Mouse (Mus musculus) fat pad, adult 2 months (tissue): ENCODE results near the gene Bcam.

Experiments used
- DNase-seq: peaks from one replicate; pipeline ENCODE4 v3.0.0-alpha.2; 2011; ENCODE audit warnings: low read depth, low spot score; ENCODE audit errors: extremely low read depth

Gene Bcam

DNA sequence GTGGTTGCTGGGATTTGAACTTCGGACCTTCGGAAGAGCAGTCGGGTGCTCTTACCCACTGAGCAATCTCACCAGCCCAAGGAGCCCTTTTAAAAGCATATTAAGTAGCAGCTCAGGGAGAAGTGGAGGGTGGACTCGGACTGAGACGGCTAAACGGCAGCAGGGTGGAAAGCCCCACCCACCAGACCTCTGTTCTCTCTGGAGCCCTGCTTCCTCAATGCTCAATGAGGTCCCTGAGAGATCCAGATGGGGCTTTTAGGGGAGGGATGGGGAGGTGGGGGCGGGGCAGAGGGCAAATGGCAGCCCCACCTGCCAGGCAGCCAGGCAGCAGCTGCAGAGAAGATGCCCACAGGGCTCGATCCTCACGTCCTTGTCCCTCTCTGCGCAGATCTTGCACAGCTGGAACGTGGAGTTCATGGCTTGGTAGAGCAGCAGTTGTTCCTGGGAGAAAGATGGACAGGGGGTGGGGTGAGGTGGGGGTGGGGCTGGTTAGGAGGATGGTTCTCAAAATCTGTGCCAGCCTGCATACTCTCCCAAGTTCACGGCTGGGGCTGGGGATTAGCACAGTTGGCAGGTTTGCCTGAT lies 15.2 kb upstream of the Bcam start:
- DNase-seq: no peak

DNA sequence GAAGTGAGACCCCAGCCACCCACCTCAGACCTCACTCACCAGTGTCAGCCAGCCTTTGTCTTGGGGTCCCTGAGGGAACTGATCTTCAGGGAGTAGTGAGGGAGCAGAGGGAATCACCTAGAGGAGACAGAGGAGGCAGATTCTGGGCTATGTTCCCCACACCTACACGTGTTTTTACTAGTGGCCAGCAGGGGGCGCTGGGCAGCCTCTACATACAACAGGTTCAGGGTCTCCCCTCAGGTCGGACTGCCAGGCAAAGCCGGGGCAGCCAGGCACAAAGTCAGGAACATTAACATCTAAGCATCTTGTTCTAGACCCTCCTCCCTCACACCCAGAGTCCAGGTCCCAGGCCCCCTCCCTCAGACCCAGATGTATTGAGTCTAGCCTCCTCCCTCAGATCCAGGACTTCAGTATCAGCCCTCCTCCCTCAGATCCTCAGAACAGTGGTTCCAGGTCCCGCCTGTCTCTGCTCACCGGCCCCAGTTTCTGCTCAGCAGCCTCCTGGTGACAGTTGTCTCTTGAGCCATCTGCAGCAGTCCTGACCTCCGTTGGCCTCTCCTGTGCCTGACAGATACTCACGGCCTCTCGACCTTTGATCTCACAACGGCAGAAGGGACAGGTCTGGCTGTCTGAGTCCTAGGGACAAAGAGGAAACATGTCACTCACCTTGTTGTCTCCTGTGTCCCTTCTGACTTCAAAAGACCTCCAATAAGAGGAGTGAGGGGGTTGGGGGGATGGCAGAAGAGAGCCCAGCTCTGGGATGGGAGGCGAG lies 14.1 kb upstream of the Bcam start:
- DNase-seq: no peak

DNA sequence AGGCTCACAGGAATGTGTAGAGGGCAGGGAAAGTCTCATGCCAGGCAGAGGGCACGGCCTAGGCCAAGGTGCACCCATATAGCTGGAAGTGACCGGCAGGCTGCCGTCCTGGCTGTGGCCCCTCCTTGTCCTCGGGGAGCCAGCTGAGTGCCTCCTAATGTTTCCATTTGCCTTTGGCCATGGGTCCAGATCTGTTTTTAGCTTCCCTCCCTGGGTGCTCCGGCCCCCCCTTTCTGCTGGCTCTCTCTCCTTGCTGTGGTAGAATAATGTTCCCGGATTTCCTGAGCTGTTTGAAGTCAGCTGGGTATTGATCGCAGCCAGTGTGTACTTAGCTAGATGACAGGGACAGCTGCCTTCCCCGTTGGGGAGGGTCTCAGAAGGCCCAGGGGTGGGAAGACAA lies 12.8 kb upstream of the Bcam start:
- no peak for DNase-seq

DNA sequence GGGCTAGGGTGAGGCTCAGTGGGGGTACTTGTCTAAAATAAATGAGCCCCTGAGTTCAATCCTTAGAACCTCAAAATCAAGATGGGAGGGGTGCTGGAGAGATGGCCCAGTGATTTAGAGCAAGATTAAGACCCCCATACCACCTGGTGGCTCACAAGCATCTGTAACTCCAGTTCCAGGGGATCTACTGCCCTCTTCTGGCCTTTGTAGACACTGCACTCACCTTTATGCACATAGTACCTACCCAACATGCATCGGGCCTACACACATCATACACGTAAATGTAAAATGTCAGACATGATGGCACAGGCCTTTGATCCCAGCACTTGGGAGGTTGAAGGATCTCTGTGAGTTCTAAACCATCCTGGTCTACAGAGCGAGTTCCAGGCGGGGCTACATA lies 11.8 kb upstream of the Bcam start:
- no peak for DNase-seq

DNA sequence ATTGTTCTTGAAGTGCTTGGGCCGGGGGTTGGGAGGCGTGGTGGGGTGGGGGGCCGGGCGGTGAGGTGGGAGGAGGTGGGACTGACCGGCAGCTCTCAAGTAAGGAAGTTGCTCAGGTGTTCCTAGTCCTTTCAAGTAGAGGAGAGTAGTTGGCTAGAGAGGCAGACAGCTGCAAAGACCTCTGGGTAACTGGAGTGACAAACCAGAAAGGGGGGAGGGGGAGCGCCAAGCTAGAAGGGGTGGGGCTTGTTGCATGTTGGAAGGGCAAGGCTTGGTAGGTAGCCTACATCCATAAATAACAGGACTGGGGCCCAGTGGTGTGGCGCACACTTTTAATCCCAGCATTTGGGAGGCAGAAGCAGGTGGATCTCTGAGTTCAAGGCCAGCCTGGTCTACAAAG lies 10.9 kb upstream of the Bcam start:
- DNase-seq: no peak

DNA sequence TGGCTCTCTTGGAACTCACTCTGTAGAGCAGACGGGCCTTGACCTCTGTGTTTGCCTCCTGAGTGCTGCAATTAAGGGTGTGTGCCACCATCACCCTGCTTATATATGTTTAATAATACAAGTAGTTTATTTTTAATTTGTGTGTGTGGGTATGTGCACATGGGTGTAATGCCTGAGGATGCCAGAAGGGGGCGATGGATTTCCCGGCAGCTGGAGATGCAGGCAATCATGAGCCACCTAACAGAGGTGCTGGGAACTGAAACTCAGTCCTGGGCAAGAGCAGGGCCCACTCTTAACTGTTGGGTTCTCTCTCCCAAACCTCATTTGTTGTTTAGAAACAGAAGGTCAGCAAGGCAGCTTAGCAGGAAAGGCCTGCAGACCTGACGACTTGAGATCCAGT lies 9.1 kb upstream of the Bcam start:
- no peak for DNase-seq

DNA sequence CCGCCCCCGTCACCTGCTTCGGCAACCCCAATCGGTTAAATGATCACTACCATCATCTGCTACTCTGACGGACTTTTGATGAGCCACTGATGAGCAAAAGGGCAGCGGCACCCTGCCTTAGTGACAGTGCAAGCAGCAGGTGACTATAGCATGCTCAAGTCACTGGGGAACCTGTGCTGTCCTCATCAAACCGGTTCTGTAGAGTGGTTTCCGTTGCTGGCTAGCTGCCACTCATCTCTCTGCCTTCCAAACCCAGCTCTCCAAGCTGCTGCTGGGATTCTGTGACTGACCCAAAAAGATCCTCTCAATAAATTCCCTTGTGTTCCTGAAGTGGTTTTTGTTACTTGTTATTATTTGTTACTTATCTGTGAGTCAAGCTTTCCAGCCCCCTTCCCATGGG lies 7.8 kb upstream of the Bcam start:
- no peak for DNase-seq

DNA sequence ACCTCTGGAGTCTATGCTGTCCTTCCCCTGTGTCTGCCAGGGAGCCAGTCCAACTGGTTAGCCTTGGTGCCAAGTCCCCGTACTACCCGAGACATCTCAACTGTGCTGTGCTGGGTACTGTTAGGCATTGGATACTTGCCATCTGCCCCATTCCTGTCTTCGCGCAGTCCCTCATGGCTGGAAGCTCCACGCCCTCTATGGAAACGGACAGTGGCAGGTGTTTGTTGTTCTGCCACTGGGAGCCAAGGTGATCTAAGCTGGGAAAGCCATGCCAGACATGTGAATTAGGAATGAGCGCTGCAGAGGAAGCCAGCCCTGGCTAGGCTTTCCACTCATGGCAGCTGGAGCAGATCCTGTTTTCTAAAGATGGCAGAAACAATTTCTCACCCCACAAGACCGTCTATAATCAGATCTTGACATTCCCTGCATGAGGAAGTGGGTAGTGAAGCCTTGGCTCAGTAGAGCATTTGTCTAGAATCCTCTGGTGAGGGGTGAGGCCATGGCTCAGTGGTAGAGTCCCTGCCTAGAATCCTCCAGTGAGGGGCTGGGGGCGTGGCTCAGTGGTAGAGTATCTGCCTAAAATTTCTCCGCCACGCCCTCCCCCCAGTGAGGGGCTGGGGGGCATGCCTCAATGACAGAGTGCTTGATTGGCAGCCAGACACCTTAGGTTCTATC lies 6.4 kb upstream of the Bcam start:
- no peak for DNase-seq

DNA sequence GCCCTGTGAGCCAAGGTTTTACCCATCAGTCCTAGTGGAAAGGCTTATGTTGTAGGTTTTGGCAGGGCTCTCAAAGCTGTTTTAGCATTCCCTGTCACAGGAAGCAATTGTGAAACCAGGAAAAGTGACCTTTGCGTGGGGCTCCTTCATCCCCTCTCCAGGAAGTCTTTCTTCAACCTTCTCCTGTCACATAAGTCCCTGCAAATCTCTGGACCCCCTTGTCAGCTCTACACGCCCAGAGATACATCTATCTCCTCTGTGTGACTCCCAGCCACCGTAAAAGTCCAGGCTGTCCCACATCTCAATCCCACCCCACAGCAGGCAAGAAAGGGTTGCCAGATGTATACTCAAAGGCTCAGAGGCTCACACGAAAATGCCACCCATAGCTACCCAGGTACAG lies 866 bp upstream of the Bcam start:
- no peak for DNase-seq

DNA sequence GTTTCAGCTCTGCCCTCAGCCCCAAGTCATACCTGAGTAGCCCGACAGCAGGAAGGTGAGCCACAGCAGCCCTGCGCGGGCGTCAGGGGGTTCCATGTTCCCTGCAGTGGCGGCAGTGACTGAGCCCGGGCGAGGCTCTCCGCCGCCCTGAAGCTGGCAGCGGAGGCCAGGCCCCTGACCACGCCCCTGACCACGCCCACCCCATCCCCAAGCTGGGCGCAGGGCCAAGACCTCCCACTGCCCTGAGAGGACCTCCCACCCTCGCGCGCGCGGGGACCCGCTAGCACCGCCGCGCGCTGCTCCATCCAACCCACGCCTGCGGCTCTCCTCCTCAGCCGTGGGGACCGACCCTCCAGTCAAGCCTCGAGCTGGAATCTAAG lies 451 bp downstream of the Bcam start:
- no peak for DNase-seq

DNA sequence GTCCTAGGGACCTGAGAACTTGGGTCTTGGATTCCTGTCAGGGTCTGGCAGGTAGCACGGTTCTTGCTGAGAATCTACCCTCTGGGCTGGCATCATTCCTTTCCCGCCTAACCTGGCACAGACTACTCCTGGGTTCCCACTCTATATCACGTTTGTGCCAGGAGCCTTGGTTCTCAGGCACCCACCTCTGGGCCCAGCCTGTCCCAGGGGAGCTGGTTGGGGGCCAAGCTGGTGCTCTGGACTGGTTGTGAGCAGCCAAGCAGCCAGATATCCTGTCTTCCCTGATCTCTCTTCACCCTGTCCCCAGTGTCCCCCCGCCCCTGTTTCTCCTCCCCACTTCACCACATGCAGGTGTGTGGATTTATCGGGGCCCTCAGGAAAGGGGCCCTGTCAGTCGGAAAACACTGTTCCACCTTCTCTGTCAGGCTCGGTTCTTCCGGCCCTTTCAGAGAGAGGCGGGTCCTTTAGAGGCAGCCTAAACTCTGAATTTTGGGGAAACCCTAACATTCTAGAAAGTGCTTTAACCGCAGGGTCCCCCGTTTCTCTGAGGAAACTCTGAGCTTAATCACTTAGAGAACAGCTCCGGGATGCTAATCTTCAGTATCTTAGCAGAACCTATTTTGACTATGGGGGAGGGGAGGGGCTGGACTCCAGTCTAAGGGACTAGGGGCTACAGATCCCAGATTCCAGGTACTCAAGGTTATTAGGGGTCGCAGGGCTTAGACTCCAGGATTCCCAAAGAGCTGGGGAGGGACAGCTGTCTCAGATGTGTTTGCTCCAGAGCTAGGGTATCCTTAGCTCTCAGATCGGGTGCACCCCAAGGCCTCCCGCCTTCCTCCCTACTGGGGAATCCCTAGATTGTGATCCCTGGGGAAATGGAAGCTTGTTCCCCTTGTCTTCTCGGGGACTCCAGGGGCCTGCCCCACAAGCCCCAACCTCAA lies 1.1 kb downstream of the Bcam start:
- no peak for DNase-seq

DNA sequence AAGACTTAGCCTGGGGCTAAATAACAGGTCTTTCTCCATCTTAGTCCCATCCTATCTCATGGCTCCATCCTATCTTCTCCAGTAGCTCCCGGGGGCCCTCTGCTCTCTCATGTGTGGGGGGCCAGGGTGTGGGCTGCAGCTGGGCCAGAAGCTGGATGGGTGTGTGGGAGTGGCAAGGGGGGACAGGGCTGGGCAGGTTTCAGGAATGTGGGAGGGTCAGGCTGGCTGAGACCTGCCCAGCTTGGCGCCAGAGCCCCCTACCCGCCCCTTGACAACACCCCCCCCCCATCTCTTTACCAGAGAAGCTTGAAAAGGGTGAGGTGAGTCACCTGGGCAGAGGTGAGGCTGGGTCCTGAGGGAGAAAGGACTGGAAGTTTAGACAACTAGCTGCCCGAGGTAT lies 1.8 kb downstream of the Bcam start:
- no peak for DNase-seq

DNA sequence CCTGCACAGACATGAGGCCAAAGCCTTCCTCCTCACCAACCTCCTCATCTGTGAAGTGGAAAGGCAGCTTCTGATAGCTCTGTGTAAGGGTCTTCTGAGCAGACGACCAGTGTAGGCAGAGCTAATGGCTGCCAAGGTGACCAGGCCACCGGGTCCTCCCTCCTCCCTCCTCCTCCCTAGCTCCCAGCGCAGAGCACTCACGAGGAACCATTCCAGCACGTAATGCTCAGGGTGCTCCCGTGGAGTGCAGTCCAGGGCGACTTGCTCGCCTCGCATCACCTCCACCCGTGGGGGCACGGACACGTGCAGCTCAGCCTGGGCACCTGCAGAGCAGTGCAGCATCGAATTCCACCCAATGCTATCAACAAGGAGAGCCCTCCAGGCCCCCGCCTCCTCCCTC lies 2.6 kb downstream of the Bcam start:
- DNase-seq: no peak

DNA sequence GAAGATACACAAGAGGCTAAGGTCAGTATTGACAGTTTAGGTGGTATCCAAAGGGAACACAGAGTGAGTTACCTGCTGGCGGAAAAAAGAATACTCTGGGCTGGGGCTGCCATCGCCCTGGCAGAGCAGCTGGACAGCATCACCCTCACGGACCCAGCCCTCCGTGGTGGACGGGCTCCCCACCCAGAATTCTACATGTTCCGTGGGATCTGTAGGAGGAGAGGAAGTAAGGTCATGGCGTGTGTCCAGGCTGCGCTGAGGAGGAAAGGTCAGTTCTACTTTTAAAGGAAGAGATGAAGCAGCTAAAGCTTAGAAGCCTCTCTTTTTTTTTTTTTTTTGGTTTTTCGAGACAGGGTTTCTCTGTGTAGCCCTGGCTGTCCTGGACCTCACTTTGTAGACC lies 6.2 kb downstream of the Bcam start:
- no peak for DNase-seq

DNA sequence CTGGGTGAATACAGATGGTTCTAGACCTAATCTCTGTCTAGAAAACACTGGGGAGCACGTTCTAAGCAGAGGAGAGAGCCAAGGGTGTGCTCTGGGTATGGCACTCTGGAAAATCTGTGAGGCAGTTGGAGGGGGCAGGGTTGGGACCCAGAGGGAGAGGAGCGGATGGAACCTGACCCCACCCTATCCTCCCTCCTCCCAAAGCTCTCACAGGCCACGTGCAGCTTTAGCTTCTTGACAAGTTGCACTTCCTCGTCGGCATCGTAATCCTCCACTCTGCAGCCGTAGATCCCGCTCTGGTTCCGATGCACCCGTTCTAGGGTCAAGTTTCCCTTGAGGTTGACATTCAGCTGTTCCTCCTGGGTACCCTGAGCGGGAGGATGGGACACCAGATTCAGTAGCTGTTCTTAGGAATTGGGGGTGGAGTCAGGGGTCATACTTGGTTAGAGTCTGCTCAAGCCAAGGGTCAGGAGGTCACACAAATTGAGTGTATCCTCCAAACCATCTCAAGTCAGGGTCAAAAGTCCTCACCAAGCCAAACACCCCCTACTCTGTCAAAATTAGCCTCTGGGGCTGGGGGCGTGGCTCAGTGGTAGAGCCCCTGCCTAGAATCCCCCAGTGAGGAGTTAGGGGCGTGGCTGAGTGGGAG lies 6.9 kb downstream of the Bcam start:
- no peak for DNase-seq

DNA sequence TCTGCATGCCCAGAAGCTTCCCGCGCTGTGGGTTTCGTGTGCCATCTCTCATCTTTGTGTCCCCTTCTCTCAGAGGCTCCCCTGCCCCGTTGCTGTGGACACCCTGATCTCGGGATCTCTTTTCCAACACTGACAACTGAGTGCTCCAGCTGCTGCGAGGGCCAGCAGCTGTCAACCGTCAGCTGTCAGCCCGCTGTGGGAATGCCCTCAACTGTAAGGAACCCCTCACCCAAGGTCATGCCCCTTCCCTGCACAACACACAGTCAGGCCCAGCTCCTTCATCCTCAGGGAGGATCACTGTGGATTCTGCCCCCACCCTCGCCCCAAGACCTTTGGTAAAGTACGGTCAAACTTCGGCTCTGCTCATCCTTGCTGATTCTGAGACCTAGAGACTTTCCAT lies 8.5 kb downstream of the Bcam start:
- no peak for DNase-seq

DNA sequence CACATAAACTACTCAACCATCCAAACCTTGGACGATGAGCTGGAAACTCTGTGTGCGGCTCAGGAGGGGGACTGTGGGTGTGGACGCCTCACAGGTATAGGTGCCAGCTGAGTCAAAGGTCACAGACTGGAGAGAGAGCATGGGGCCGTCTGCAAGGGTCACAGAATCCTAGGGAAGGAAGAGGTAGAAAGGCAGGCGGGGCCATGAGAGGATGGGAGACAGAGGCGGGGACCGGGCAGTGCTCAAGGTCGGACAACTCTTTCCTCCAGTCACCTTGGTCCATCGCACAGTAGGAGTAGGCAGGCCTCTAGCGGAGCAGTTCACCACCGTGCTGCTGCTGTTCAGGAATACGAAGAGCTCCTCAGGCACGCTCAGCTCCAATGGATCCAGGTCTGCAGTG lies 10.8 kb downstream of the Bcam start:
- no peak for DNase-seq

DNA sequence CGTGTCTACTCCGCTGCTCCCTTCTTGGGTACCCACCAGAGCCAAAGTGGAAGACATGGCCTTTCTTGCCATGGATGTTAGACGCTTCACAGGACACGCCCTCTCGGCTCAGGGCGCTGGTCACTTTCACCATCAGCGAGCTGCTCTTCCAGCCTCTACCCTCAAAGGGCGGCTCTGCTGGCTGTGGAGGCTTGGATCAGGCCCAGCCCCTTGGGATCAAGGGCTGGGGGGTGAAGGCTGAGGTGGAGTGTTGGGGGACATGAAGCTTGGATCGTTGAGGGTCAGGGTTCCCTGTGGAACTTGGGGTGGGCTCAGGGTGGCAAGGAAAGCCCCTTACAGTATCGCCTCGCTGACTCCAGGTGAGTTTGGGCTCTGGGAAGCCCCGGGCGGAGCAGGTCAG lies 12.2 kb downstream of the Bcam start:
- no peak for DNase-seq

DNA sequence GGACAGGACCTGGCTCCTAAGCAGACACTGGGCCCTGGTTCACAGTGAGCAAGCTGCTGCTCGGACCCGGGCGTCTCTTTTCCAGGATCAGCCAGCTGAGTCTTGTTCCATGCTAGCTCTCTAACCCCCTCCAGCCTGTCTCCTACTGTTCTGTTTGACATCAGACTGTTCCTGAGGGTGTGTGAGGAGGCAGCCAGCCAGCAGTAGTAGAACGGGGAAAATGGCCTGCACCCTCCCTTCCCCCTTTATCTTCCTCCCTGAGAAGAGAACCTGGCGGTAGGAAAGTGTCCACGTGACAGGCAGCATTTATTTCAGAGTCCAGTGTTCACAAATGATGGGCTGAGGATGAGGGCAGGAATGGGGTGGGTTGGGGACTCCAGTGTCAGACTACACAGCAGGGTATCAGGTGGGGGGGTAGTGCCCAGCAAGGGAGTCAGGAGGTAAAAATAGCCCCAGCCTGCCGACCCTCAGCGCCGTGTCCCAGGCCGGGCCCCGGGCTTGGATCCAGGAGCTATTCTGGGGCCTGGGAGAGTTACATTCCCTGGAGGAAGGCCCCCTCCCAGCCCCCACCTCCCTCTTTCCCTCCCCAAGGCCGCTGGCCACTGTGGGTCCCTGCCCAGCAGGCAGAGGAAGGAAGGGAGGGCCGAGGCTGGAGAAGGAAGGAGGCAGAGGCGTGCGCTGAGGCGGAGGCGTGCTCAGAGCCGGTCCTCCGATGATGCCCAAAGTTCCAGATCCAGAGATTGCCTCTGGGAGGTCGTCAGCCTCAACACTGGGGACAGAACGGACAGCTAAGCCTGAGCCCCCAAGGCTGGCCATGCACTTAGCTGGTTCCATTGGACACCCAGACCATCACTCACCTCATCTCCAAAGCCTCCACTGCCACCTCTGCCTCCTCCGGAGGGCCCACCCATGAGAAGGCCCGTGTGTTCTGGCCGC lies 14.7 kb downstream of the Bcam start:
- no peak for DNase-seq

DNA sequence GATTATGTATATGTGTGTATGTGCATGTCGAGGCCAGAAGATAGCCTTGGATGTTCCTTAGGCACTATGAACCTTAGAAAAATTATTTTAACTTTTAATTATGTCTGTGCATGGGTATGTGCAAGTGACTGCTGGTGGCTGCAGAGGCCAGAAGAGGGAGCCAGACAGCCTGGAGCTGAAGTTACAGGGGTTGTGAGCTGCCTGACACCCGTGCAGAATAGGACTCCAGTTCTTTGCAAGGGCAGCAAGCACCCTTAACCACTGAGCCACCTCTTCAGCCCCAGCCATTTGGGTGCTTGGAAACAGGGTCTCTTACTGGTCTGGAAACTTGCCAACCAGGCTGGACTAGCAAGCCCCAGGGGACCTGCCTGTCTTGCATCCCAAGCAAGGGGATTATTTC lies 15.8 kb downstream of the Bcam start:
- DNase-seq: no peak
